Mouse (Mus musculus) midbrain, embryonic 15.5 days (tissue): ENCODE results near the gene Nosip. TPM values are rescaled to one million over a fixed set of nuclear protein-coding genes. Genes with fewer than 3 reads are reported as not detected.
A peak's percentile ranks its signal among the peaks of the same experiment; 100 is the strongest.
"Not testable (repeated sequence)": the region's sequence is repeated elsewhere in the genome, so short reads cannot be mapped to it uniquely, and the experiment has no call there.

Experiments
- ATAC-seq: fragments of 200-750 bp; cut with Nextera tagmentation; replicated peaks from 2 replicates; pipeline ENCODE4 v1.8.0; 2017; ENCODE audit warnings: moderate TSS enrichment
- H3K27ac ChIP-seq: fragments of 300-500 bp; sonication (generic); 2 replicates; pipeline ENCODE4 v1.5.1; 2015; ENCODE audit warnings: mild to moderate bottlenecking, inconsistent platforms
- H3K27me3 ChIP-seq: fragments of 300-500 bp; sonication (generic); replicated peaks from 2 replicates; pipeline ENCODE4 v1.6.1; 2015; ENCODE audit warnings: inconsistent platforms
- H3K36me3 ChIP-seq: fragments of 300-500 bp; sonication (generic); replicated peaks from 2 replicates; pipeline ENCODE4 v1.6.1; 2015; ENCODE audit warnings: inconsistent platforms
- H3K4me1 ChIP-seq: fragments of 300-500 bp; sonication (generic); 2 replicates; pipeline ENCODE4 v1.6.1; 2015; ENCODE audit warnings: inconsistent platforms
- H3K4me2 ChIP-seq: fragments of 300-500 bp; sonication (generic); 2 replicates; pipeline ENCODE4 v1.6.1; 2015; ENCODE audit warnings: inconsistent platforms, mild to moderate bottlenecking, moderate library complexity
- H3K4me3 ChIP-seq: fragments of 300-500 bp; sonication (generic); 2 replicates; pipeline ENCODE4 v1.5.1; 2015; ENCODE audit warnings: mild to moderate bottlenecking, inconsistent platforms
- H3K9ac ChIP-seq: fragments of 300-500 bp; sonication (generic); 2 replicates; pipeline ENCODE4 v1.6.1; 2015; ENCODE audit warnings: mild to moderate bottlenecking, inconsistent platforms
- H3K9me3 ChIP-seq: fragments of 300-500 bp; sonication (generic); 2 replicates; pipeline ENCODE4 v1.6.1; 2016; ENCODE audit warnings: inconsistent platforms
- WGBS: fragments of 180-500 bp; shearing (Covaris S2); methylation state at CpG from one replicate; pipeline ENCODE4 v1.1.7; 2015; ENCODE audit warnings: mixed read lengths; 5-methylcytosine and 5-hydroxymethylcytosine counted together
- polyA plus RNA-seq: library from polyadenylated mRNA; unstranded; fragments of >200 nt; fragmentation: Nextera tagmentation; extraction: Ambion mirVana; gene quantifications from 2 replicates; pipeline ENCODE4 v1.2.1, GENCODE M21; 2015

Gene Nosip
- polyA plus RNA-seq, 1 experiment from 2014 or later: 67.2 TPM

GRCm38 (mm10) chr7:45088597-45088996 is 26.4 kb downstream of the Nosip start:
- Histone ChIP-seq H3K9ac (no peak overlapping the region), H3K9me3 (no peaks in the 10 kb centered on the region), H3K36me3 (no peaks in the 10 kb centered on the region), H3K27ac (no peak overlapping the region), H3K27me3 (no peaks in the 10 kb centered on the region), H3K4me3 (no peak overlapping the region), H3K4me2 (no peak overlapping the region), H3K4me1 (peaks cover 8% of the 10 kb centered on the region)
- ATAC-seq: no peak
- WGBS: 93% methylated on average over 17 of the region's 17 CpGs

GRCm38 (mm10) chr7:45090251-45090977 is 28.2 kb downstream of the Nosip start:
- Histone ChIP-seq H3K27ac (no peak overlapping the region), H3K9ac (no peak overlapping the region), H3K9me3 (no peaks in the 10 kb centered on the region), H3K36me3 (no peaks in the 10 kb centered on the region), H3K27me3 (no peaks in the 10 kb centered on the region), H3K4me3 (no peak overlapping the region), H3K4me1 (peaks cover 8% of the 10 kb centered on the region), H3K4me2 (no peak overlapping the region)
- no peak for ATAC-seq
- 82% methylated on average over 13 of the region's 13 CpGs for WGBS

DNA sequence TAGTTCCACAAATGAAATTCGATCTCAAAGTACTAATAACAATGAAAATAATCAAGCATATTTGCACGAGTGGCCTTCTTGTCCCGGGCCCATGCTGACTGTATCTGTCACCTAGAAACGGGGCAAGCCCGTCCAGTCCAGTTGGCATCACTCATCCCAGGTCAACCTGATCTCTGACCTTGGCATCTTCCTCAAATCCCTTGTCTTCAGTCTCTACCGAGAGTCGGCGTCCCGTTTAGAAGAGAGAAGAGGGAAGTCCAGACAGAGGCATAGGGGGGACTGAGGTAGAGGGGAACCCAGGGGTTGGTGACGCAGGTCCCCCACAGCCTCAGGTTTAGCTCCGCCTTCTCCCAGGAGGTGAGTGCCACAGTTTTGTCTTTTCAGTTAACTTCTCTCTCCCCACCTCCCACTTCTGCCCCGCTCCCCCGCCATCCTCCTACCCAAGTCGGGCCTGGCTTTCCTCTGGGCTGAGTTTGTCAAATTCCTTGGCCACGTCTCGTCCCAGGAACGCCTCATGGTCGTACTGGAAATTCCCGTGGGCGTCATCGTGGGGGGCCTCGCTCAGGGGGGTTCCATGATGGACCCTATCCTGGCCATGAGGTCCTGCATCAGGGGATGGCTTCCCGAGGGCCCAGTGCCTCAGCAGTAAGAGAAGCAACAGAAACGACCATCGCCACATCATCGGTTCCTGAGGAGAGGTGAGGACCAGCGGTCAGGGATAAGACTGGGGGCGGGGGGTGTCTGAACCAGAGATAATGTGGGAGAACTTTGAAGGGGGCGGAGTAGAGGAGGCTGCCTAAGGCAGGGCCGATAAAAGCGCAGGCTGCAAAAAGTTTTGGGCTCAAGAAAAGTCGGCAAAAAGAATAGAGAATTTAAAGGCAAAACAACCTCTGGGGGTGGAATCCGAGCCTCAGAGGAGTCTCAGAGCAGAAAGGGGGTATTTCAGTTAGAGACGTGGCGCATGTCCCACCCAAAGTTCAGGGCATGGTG is 29.1 kb downstream of the Nosip start:
- H3K9me3 ChIP-seq: no peaks in the 10 kb centered on the region
- peak overlapping the region; percentile 22; the same call in 1 of the 2 replicates for H3K9ac ChIP-seq
- peak overlapping the region; percentile 36 for H3K4me3 ChIP-seq
- peak; percentile 62 for ATAC-seq
- no peak overlapping the region for H3K27ac ChIP-seq
- peaks cover 8% of the 10 kb centered on the region for H3K4me1 ChIP-seq
- 16% methylated on average over 35 of the region's 35 CpGs for WGBS
- H3K27me3 ChIP-seq: no peaks in the 10 kb centered on the region
- no peaks in the 10 kb centered on the region for H3K36me3 ChIP-seq
- H3K4me2 ChIP-seq: peak overlapping the region; percentile 56

GRCm38 (mm10) chr7:45092048-45092447 is 29.8 kb downstream of the Nosip start, which contains the start of gene Rcn3:
TSS of gene Rcn3 (minus strand) at chr7:45092221.
- peak; percentile 96 for ATAC-seq
- Histone ChIP-seq H3K9me3 (no peaks in the 10 kb centered on the region), H3K4me2 (peak within 1 kb of the TSS; percentile 56), H3K4me1 (peaks cover 8% of the 10 kb centered on the region), H3K27ac (no peak within 1 kb of the TSS), H3K4me3 (peak within 1 kb of the TSS; percentile 36), H3K27me3 (no peaks in the 10 kb centered on the region), H3K36me3 (no peaks in the 10 kb centered on the region), H3K9ac (peak within 1 kb of the TSS; percentile 22; the same call in 1 of the 2 replicates)
- under 1% methylated on average over 16 of the region's 16 CpGs for WGBS

DNA sequence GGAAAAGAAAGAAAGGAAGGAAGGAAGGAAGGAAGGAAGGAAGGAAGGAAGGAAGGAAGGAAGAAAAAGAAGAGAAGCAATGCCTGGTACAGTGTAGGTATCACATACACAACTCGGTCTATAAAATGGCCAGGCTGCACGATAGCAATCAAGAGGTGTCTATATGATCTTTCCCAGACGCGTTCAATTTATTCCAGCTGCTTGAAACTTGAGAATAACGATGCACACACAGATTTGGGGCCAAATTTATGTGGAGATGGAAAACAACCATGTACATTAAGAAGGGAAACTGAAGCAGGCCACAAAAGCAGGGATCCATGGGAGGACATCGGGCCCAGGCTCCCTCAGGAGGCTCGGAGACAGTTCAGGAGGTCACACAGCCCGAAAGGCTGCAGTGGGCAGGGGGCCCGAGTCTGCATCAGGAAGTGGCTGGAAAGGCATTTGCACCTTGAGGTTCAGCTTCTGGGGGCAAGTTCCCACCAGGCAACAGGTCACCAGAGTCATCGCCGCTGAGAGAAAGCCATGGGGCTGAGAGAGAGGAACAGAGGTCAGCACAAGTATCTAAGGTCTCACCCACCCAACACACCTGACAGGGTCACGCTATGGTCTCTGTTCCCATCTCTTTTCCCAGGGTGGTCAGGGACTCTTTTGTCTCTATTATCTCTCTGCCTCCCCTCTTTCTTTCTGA is 30.7 kb downstream of the Nosip start:
- 69% methylated on average over 12 of the region's 12 CpGs for WGBS
- H3K36me3 ChIP-seq: no peaks in the 10 kb centered on the region
- H3K27ac ChIP-seq: no peak overlapping the region
- no peak for ATAC-seq
- H3K4me2 ChIP-seq: no peak overlapping the region
- H3K4me3 ChIP-seq: no peak overlapping the region
- H3K27me3 ChIP-seq: no peaks in the 10 kb centered on the region
- H3K9me3 ChIP-seq: no peaks in the 10 kb centered on the region
- H3K9ac ChIP-seq: no peak overlapping the region
- H3K4me1 ChIP-seq: peaks cover 8% of the 10 kb centered on the region

GRCm38 (mm10) chr7:45093516-45093905 is 31.3 kb downstream of the Nosip start:
- Histone ChIP-seq H3K9me3 (no peaks in the 10 kb centered on the region), H3K36me3 (no peaks in the 10 kb centered on the region), H3K27me3 (no peaks in the 10 kb centered on the region), H3K9ac (no peak overlapping the region), H3K4me3 (no peak overlapping the region), H3K4me2 (no peak overlapping the region), H3K4me1 (peaks cover 8% of the 10 kb centered on the region), H3K27ac (no peak overlapping the region)
- 31% methylated on average over 18 of the region's 18 CpGs for WGBS
- ATAC-seq: no peak

- H3K9me3 ChIP-seq: no peaks in the 10 kb centered on the region
- no peak for ATAC-seq
- no peak overlapping the region for H3K27ac ChIP-seq
- no peak overlapping the region for H3K9ac ChIP-seq
- no peaks in the 10 kb centered on the region for H3K36me3 ChIP-seq
- no peak overlapping the region for H3K4me3 ChIP-seq
- no peaks in the 10 kb centered on the region for H3K27me3 ChIP-seq
- H3K4me2 ChIP-seq: no peak overlapping the region
- 77% methylated on average over 7 of the region's 7 CpGs for WGBS
- peaks cover 8% of the 10 kb centered on the region for H3K4me1 ChIP-seq
Observed at GRCm38 (mm10) chr7:45094121-45094520, 31.9 kb downstream of the Nosip start.

DNA sequence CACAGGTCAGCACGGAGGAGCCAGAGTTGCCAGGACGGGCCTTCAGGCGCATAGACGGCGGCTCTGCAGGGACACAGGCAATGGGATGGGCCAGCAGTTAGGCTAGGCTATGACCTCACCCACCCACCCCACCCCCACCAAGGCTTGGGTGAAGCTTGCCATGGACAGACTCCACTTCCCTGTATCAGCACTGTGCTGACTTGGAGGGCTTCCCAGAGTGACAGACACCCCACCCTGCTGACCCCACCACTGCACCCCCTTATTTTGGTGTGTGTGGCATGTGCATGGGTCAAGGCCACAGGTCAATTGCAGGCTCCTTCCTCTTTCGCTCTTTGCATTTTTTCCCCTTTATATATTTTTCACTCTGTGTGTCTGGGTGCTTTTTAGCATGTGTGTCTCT is 33.1 kb downstream of the Nosip start:
- H3K9me3 ChIP-seq: no peaks in the 10 kb centered on the region
- H3K27ac ChIP-seq: no peak overlapping the region
- WGBS: 87% methylated on average over 6 of the region's 6 CpGs
- H3K4me1 ChIP-seq: peaks cover 8% of the 10 kb centered on the region
- ATAC-seq: no peak
- no peaks in the 10 kb centered on the region for H3K36me3 ChIP-seq
- H3K9ac ChIP-seq: no peak overlapping the region
- H3K4me2 ChIP-seq: no peak overlapping the region
- H3K4me3 ChIP-seq: no peak overlapping the region
- no peaks in the 10 kb centered on the region for H3K27me3 ChIP-seq

GRCm38 (mm10) chr7:45095965-45096364 is 33.7 kb downstream of the Nosip start:
- H3K9ac ChIP-seq, H3K4me1 ChIP-seq, H3K9me3 ChIP-seq, H3K4me2 ChIP-seq, H3K27ac ChIP-seq, ATAC-seq, H3K4me3 ChIP-seq, H3K27me3 ChIP-seq, H3K36me3 ChIP-seq: not testable (repeated sequence)
- 91% methylated on average over 14 of the region's 14 CpGs for whole genome bisulfite sequencing

DNA sequence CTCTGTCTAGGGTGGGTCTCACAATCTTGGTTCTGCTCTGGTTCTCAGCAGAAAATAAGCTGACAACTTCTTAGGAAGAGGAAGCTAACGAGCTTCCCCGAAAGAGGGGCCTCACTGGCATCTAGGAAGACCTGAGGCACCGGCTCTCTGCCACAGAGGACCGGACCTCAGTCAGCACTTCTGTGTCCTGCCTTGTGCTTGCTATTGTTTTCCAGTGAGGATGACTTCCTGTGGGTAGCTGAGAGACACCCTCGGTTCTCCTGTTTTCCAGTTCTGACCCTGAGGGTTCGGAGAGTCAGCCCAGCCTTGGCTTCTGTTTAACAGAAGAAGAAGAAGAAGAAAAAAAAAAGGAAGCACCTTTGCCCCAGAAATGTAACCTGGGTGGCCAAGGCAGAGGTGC is 35.2 kb downstream of the Nosip start:
- Histone ChIP-seq H3K9ac (no peak overlapping the region), H3K36me3 (no peaks in the 10 kb centered on the region), H3K4me1 (no peaks in the 10 kb centered on the region), H3K4me3 (no peak overlapping the region), H3K9me3 (no peaks in the 10 kb centered on the region), H3K27ac (no peak overlapping the region), H3K27me3 (no peaks in the 10 kb centered on the region), H3K4me2 (no peak overlapping the region)
- no peak for ATAC-seq
- WGBS: 82% methylated on average over 6 of the region's 6 CpGs

DNA sequence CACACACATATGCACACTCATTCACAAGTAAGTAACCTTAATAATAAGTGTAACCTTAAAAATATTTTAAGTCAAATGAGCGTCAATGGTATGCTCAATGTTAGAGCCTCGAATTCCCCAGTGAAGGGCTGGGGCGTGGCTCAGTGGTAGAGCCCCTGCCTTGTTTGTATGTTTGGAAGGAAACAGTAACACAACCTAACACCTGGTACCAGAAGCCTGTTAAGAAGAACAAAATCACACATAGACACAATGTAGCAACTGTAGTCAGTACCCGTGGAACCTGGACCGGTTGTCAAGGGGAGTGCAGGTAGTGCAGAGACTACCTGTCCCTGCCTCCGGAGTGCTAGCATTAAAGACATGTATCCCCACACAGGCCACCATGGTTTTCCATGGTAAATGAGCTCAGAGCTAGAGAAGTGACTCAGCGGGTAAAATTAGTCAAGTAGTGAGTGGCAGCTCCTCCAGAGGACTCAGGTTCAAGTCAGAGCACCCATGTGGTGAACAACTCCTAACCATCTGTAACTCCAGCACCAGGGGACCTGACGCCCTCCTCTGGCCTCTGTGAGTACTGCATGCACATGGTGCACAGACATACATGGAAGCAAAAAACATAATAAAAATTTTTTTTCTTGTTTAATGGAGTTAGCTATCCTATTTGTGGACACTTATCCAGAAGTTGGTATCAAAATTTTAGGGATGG is 36.5 kb downstream of the Nosip start:
- no peak overlapping the region for H3K4me3 ChIP-seq
- 89% methylated on average over 8 of the region's 8 CpGs for WGBS
- no peak overlapping the region for H3K4me2 ChIP-seq
- H3K27ac ChIP-seq: no peak overlapping the region
- H3K9ac ChIP-seq: no peak overlapping the region
- no peak for ATAC-seq
- no peaks in the 10 kb centered on the region for H3K27me3 ChIP-seq
- H3K9me3 ChIP-seq: no peaks in the 10 kb centered on the region
- no peaks in the 10 kb centered on the region for H3K4me1 ChIP-seq
- no peaks in the 10 kb centered on the region for H3K36me3 ChIP-seq
